Mouse (Mus musculus) frontal cortex, postnatal 10 days (tissue): ENCODE measurements at regions not wholly inside any gene's neighbourhood (a gene's known extent, or its start where the extent isn't known, plus 50 kb on each side); places are given as distances from the start of the nearest gene placed in this dataset.

Experiments used
- DNase-seq, 2 experiments: peaks; one replicate each; pipeline ENCODE4 v3.0.0; 2022; ENCODE audit warnings: low spot score in 2 of 2, mixed read lengths in 1 of 2

DNA sequence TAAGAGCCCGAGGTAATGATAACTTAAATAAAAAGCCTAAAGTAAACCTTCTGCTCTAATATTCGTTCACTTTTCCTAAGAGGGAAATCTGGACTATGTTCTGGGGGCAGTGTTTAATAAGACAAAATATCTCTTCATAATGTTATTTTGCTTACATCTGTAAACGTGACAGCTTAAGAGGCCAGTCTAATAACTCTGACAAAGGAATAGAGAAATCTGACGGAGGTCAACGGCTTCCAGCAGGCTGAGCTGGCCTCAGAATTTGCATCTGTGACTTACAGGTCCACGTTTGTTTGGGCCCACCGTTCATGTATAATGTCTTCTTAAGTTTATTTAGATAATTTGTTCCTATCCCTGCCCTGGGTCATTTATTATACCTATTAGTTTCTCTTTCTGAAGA, 99.6 kb upstream of the Fam241a start:
- no peak for DNase-seq

DNA sequence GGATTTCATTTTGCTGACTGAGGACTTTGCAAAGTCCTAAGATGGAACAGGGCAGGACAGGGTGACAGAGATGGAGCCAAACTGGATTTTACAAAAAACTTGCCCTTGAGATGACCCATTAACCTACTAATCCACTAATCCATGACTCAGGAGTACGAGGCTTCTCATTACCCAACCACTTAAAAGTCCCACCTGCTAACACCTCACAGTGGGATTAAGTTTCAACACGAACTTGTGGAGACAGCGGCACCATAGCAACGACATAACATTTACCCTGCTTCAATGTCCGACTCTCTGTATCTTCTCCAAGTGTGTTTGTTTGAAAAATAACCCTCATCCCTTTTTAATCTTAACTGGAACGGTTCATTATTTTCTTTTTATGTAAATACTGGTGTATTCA, 91.5 kb upstream of the Fam241a start:
- DNase-seq, result no peak

DNA sequence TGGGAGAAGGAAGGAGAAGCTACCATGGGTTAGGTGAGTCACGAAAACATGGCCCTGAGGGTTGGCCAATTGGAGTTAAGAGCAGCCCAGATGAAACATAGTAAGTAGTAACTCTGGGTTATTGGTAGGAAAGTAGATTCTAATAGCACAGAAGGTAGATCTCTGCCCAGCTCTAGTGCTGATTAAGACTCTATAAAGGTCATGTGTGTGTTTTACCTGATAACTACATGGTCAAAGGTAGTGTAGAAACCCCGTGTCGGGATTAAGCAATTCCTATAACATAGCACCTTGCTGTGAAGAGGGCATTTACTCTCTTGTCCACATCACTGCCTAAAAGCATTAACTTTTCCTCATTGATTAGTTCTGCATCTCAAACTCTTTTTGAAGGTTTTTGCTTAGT, 89.0 kb upstream of the Fam241a start:
- DNase-seq, result no peak

DNA sequence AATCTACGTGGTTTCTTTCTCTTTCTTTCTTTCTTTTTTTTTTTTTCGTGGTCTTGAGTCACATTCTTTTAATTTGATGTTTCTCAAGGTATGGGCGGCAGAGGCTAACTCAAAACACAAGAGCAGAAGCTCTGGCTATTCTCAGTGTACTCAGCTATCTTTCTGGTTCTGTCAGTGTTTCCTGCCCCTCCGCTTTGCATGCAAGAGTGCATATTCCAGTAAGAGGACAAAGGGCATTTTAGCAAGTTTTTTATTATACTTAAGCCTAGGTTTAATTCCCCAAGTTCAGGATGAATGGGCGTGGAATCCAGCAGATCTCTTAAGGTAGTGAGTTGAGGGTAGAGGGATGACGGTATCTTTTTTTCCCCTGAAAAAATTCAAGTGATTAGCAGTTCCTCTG, 81.1 kb upstream of the Fam241a start:
- DNase-seq, result no peak

DNA sequence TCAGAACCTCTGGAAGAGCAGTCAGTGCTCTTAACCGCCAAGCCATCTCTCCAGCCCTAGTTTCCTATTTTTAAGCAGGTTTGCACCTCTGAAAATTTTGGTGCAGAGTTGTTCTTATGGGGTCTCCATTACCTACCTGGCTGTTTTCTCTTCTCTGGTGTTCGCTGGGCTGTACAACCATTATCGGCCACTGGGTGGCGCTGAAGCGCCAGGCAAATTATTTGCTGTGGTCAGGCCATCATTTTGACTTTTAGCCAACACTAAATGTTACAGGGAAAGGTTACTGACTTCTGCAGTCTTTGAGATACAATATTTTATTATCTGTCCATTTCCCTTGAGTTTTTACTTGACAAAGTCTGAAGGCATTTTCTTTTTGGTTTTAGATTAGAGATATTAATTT, 74.8 kb upstream of the Fam241a start:
- peak in 1 of 2 experiments; percentile 31 for DNase-seq

DNA sequence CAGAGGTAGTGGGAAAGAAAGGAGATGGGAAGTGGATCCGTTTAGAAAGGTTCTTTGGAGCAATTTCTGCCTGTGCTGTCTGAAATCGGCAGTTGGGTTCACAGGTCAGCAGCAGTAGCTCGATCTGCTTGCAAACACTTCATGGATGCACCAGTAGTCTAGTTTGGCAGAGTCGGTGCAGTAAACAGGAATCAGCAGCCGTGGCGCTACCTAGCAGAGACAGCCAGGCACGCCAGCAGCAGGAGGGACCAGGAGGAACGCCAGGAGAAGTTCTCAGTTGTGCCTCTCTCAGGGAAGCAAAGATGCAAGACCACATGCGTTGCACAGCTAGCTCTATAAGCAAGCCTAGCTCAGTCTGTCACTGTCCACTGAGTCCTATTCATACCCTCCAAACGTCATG, 71.0 kb upstream of the Fam241a start:
- DNase-seq, result no peak

DNA sequence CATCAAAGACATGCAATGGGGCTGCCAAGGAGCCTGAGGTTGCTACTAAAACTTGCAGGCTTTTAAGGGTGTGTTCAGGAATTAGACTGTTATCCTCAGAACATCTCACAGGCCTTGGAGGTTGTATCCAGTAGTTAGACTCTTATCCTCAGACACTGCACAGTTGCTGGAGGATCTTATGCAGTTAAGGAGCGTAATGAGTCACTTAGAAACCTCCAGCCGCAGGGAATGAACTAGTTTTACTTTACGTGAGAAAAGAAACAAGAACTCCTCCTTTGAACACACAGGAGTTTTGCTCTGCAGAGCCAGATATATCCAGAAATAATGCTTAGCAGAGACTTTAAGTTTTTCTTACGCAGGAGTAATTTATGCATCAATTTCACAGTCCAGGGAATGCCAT, 70.1 kb upstream of the Fam241a start:
- DNase-seq, result no peak

DNA sequence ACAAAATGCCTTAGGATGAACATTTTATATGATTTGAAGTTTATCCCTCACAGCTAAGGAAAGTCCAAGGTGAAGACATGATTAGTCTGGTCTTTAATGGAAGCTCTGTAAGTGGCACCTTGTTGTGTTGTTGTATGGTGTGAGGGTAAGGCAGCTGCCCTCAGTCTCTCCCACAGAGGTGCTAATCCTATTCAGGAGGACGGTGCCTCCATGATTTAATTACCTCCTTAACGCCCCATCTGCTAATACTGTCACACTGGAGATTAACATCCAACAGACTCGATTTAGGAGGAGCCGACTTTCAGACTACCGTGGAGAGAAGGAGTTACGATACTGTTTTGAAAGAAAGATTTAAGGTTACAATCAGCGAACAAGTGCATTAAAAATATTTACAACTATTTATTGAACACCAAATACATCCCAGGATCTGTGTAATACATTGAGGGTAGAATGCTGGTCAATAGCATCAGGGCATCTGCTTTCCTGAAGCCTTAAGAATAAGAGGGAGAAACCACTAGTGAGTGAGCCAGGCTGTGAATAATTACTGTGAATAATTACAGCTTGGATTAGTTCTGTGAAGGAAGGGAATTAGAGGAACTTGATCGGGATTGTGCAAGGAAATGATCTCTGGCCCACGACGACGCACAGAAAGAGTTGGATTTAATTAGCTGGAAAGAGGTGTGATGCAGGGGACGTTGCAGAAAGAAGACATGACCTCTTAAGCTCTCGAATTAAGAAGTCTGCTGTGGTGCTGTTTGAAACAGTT, 63.0 kb upstream of the Fam241a start:
- DNase-seq, result no peak

DNA sequence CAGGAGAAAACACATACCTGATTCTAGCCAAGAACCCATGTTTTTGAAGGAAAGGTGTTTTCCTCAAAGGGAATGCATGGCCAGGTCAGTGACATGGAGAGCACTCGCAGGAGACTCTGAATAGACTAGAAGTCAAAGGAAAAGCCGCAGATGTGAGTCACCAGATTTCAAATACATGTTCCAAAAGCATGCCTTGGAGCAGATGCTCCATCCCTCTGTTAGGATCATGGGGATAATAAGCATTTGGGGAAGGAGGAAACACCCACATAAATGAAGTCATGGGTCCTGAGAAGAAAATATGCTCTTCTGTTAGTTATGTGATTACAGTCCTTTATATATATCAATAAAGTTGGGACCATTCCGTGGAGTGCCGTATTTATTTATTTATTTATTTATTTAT, 58.7 kb upstream of the Fam241a start:
- no peak for DNase-seq

DNA sequence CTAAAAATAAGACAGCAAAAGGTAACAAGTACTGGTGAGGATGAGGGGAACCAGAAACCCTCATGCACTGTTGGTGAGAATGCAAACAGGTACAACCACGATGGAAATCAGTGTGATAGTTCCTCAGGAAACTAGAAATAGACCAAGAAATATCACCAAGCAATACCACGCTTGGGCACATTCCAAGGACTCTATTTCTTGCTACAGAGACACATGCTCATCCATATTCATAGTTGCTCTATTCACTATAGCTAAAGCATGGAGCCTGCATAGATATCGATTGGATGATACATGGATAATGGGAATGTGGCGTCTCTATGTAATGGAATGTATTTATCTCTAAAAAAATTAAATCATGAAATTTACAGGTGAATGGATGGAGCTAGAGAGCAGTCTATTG, 57.5 kb upstream of the Fam241a start:
- no peak for DNase-seq

DNA sequence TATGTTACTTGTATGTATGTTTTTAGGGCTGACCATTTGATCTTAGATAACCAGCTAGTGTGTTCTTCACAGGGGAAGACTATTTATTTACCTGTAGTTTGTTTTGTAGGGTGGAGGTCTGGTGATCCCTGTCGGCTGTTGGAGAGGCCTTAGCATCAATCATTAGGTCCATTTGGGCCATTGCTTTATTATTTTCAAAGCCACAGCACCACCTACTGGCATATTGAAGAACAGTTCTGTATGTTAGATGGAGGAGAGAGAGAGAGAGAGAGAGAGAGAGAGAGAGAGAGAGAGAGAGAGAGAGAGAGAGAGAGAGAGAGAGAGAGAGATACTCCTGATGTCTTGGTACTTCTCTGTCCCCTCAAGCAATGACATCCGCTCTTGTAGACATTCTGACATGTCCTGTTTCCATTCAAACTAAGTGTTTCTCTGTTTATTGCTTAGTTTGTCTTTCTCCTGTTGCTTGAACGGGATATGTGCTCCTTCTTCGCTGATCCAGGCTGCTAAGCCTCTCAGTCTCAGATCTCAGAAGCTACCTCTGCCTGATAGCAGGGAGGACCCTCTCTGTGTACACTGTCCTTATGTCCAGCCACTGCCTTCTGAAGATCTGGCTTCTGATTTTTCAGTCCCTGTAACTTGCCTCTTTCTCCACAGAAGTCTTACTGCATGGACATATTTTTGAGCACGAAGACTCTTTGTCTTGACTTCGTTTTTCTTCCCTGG, 52.9 kb upstream of the Fam241a start:
- DNase-seq, result peak in 1 of 2 experiments; percentile 25

DNA sequence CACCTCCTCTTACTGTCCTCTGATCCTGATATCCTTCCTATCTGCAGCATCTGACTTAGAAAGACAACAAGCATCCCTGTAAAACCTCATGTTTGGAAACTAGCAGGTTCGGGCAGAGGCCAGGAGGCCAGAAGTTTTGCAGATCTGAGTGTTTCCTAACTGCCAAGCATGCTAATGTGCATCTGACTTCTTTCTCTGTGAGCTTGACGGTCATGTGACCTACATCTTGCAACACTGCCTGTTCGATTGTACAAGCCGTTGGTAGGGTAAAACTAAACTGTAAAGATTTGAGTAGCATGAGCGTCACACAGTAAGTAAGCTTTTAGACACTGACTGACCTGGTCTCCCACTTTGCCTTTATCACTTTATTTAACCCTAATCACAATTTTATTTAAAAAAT, 52.2 kb upstream of the Fam241a start:
- no peak for DNase-seq
